Mouse (Mus musculus) forebrain, embryonic 15.5 days (tissue): Measurements from ENCODE around the gene Pnrc1. TPM values are rescaled to one million over a fixed set of nuclear protein-coding genes. Genes with fewer than 3 reads are reported as not detected.
A peak's percentile ranks its signal among the peaks of the same experiment; 100 is the strongest.

Experiments
- ATAC-seq: fragments of 200-750 bp; cut with Nextera tagmentation; replicated peaks from 2 replicates; pipeline ENCODE4 v1.8.0; 2017; ENCODE audit warnings: mild to moderate bottlenecking, moderate TSS enrichment, moderate library complexity
- H3K27ac ChIP-seq: fragments of 300-500 bp; sonication (generic); replicated peaks from 2 replicates; pipeline ENCODE4 v1.5.1; 2015; ENCODE audit warnings: mild to moderate bottlenecking, inconsistent platforms
- H3K27me3 ChIP-seq: fragments of 300-500 bp; sonication (generic); 2 replicates; pipeline ENCODE4 v1.6.1; 2015; ENCODE audit warnings: inconsistent platforms
- H3K36me3 ChIP-seq: fragments of 300-500 bp; sonication (generic); 2 replicates; pipeline ENCODE4 v1.6.1; 2015; ENCODE audit warnings: mild to moderate bottlenecking, inconsistent platforms
- H3K4me1 ChIP-seq: fragments of 300-500 bp; sonication (generic); 2 replicates; pipeline ENCODE4 v1.6.1; 2015; ENCODE audit warnings: inconsistent platforms
- H3K4me2 ChIP-seq: fragments of 300-500 bp; sonication (generic); replicated peaks from 2 replicates; pipeline ENCODE4 v1.6.1; 2015; ENCODE audit warnings: mild to moderate bottlenecking, inconsistent platforms
- H3K4me3 ChIP-seq: fragments of 300-500 bp; sonication (generic); 2 replicates; pipeline ENCODE4 v1.5.1; 2015; ENCODE audit warnings: mild to moderate bottlenecking, inconsistent platforms
- H3K9ac ChIP-seq: fragments of 300-500 bp; sonication (generic); replicated peaks from 2 replicates; pipeline ENCODE4 v1.6.1; 2015; ENCODE audit warnings: mild to moderate bottlenecking, inconsistent platforms
- H3K9me3 ChIP-seq: fragments of 300-500 bp; sonication (generic); 2 replicates; pipeline ENCODE4 v1.6.1; 2016; ENCODE audit warnings: inconsistent platforms
- WGBS: fragments of 180-500 bp; shearing (Covaris S2); methylation state at CpG from one replicate; pipeline ENCODE4 v1.1.7; 2015; ENCODE audit warnings: mixed read lengths; 5-methylcytosine and 5-hydroxymethylcytosine counted together
- polyA plus RNA-seq: library from polyadenylated mRNA; unstranded; fragments of >200 nt; fragmentation: Nextera tagmentation; extraction: Ambion mirVana; gene quantifications from 2 replicates; pipeline ENCODE4 v1.2.1, GENCODE M21; 2015

The Pnrc1 gene
- polyA plus RNA-seq, 1 experiment from 2014 or later = 97.1 TPM

DNA sequence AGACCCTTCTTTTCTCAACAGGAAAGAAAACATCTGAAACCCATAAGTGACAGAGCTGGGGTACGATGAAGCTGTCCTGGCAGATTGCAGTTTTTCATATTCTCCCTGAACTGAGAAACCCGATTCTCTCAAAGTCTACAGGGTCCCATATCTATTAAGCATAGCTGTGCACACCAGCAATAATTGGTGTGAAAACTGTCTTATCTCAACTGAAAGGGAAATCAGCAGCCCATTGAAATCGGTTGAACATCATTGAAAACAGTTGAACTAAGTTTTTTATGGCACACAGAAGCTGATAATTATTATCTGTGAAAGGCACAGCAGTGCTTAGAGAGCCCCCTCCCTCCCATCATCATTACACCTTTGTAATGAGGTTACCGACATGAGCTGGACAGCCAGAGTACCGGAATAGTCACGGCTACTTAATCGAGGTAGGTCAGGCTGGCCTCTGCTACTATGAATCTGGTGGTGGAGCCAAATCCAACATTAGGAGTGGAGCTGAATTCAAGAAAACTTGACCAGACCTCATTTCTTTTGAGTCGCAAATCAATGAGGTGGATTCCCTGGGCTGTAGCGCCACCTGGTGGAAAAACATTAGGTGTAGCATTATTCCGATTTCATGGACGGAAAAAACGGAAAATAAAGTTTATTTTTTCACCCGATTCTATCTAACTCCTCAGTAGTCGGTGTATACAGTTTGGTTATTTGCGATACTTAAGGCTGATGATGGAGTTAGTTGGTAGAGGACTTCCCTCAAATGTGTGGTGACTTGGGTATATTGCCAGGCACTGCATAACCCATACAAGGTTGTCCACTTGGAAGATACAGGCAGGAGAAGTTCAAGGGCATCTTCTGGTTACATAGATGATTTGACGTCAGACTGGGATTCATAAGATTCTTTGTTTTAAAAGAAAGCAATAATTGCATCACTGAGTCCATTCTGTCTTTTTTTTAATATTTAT lies 2.7 kb upstream of the Pnrc1 start:
- no peak overlapping the region for H3K4me3 ChIP-seq
- no peaks in the 10 kb centered on the region for H3K9me3 ChIP-seq
- 24% methylated on average over 16 of the region's 16 CpGs for WGBS
- H3K36me3 ChIP-seq = no peaks in the 10 kb centered on the region
- no peaks in the 10 kb centered on the region for H3K27me3 ChIP-seq
- H3K27ac ChIP-seq = no peak overlapping the region
- H3K9ac ChIP-seq = no peak overlapping the region
- 0 out of 2 replicates have a peak, but pooled peaks have one; percentile 51 for ATAC-seq
- H3K4me1 ChIP-seq = no peaks in the 10 kb centered on the region
- no peak overlapping the region for H3K4me2 ChIP-seq

- Histone ChIP-seq H3K27ac (no peak overlapping the region), H3K4me3 (no peak overlapping the region), H3K4me1 (no peaks in the 10 kb centered on the region), H3K36me3 (no peaks in the 10 kb centered on the region), H3K9me3 (no peaks in the 10 kb centered on the region), H3K9ac (no peak overlapping the region), H3K27me3 (no peaks in the 10 kb centered on the region), H3K4me2 (no peak overlapping the region)
- ATAC-seq = no peak
- WGBS = 64% methylated on average over 4 of the region's 4 CpGs
Measured at GRCm38 (mm10) chr4:33290878-33291277, 915 bp upstream of the Pnrc1 start.

DNA sequence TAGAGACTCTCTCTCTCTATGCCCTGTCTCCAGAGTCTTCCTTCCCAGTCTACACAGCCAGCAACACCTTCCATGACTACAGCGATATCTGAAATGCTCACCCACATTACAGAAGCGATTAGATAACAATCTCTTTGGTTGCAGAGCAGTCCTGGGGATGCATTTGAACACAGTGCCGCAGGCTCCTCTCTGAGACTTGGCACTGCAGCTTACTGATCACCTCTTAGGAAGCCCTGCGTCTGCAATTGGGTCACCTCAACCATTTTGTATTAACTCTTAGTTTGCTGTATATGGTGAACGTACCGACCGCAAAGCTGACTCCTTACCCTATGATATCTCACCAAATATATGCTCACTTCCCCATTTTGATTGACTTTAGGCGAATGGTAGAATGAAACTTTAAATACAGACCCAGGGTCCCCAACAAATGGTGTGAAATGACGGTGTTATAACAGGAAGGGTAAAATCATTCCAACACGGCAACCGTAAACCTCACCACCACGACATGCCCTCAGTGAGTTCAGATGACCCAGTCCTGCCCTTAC lies 785 bp downstream of the Pnrc1 start:
- H3K4me1 ChIP-seq = no peaks in the 10 kb centered on the region
- no peak overlapping the region for H3K4me3 ChIP-seq
- WGBS = 90% methylated on average over 12 of the region's 12 CpGs
- H3K36me3 ChIP-seq = no peaks in the 10 kb centered on the region
- ATAC-seq = no peak
- H3K27me3 ChIP-seq = no peaks in the 10 kb centered on the region
- no peak overlapping the region for H3K4me2 ChIP-seq
- H3K9me3 ChIP-seq = no peaks in the 10 kb centered on the region
- no peak overlapping the region for H3K27ac ChIP-seq
- no peak overlapping the region for H3K9ac ChIP-seq

GRCm38 (mm10) chr4:33285448-33285847 lies 4.5 kb downstream of the Pnrc1 start:
- H3K4me1 ChIP-seq = no peaks in the 10 kb centered on the region
- H3K9me3 ChIP-seq = no peaks in the 10 kb centered on the region
- WGBS = 87% methylated on average over 8 of the region's 8 CpGs
- H3K27me3 ChIP-seq = no peaks in the 10 kb centered on the region
- H3K4me2 ChIP-seq = no peak overlapping the region
- no peak overlapping the region for H3K9ac ChIP-seq
- H3K36me3 ChIP-seq = no peaks in the 10 kb centered on the region
- ATAC-seq = no peak
- H3K4me3 ChIP-seq = no peak overlapping the region
- no peak overlapping the region for H3K27ac ChIP-seq

- Histone ChIP-seq H3K36me3 (no peaks in the 10 kb centered on the region), H3K4me1 (no peaks in the 10 kb centered on the region), H3K9me3 (no peaks in the 10 kb centered on the region), H3K27ac (no peak overlapping the region), H3K27me3 (no peaks in the 10 kb centered on the region), H3K4me3 (no peak overlapping the region), H3K4me2 (no peak overlapping the region), H3K9ac (no peak overlapping the region)
- no peak for ATAC-seq
- 88% methylated on average over 5 of the region's 5 CpGs for WGBS
Measured at GRCm38 (mm10) chr4:33284083-33284880, 5.7 kb downstream of the Pnrc1 start.

DNA sequence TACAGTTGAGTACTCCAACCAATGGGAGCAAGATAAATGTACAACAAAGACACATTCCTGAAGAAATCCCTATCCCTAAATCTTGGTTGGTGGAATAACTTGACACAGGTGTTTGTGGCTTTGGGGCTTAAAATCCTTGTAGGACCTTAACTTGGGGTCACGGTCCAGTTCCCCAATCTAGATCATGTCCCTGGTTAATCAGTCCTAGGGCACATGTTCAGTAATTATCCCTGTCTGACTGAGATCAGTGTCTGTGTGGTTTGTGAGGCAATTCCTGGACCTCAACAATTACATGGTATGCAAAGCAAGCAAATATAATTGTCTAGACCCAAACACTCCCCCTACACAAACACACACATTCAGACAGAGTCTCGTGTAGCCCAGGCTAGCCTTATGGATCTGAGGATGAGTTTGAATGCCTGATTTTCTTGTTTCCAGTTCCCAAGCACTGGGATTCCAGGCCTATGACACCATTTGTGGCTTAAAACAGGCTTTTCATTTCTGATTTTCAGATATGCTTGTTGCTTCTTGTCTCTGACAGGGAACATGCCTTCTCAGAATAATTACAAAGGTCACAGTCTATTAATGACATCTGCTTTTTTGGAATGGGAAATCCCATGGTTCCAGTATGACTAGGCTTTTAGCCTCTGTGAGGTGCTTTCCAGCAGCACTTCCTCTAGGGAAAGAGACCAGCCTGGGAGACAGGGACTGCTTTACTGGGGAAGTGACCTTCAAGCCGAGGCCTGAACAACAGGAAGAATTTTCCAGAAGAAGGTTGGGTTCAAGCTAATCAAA lies 7.9 kb downstream of the Pnrc1 start:
- Histone ChIP-seq H3K9me3 (no peaks in the 10 kb centered on the region), H3K4me3 (no peak overlapping the region), H3K9ac (no peak overlapping the region), H3K4me2 (no peak overlapping the region), H3K4me1 (no peaks in the 10 kb centered on the region), H3K36me3 (no peaks in the 10 kb centered on the region), H3K27me3 (no peaks in the 10 kb centered on the region), H3K27ac (no peak overlapping the region)
- no peak for ATAC-seq
- WGBS = 88% methylated on average over 3 of the region's 3 CpGs

DNA sequence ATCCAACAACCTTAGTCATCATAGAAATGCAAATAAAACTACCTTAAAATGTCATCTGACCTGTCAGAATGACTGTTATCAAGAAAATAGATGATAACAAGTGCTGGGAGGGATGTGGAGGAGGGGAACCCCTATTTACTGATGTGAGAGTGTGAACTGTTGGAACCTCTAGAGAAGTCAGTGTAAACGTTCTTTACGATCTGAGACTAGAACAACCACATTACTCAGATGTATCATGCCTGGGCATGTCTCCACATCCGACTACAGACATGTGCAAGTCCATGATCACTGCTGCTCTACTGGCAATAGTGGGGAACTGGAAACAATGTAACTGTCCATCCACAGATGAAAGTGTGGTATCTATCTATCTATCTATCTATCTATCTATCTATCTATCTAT lies 16.5 kb downstream of the Pnrc1 start:
- H3K4me1 ChIP-seq = no peaks in the 10 kb centered on the region
- no peaks in the 10 kb centered on the region for H3K27me3 ChIP-seq
- H3K4me2 ChIP-seq = no peak overlapping the region
- H3K27ac ChIP-seq = no peak overlapping the region
- 85% methylated on average over 3 of the region's 3 CpGs for WGBS
- no peak overlapping the region for H3K4me3 ChIP-seq
- H3K9ac ChIP-seq = no peak overlapping the region
- ATAC-seq = no peak
- H3K36me3 ChIP-seq = no peaks in the 10 kb centered on the region
- no peaks in the 10 kb centered on the region for H3K9me3 ChIP-seq

DNA sequence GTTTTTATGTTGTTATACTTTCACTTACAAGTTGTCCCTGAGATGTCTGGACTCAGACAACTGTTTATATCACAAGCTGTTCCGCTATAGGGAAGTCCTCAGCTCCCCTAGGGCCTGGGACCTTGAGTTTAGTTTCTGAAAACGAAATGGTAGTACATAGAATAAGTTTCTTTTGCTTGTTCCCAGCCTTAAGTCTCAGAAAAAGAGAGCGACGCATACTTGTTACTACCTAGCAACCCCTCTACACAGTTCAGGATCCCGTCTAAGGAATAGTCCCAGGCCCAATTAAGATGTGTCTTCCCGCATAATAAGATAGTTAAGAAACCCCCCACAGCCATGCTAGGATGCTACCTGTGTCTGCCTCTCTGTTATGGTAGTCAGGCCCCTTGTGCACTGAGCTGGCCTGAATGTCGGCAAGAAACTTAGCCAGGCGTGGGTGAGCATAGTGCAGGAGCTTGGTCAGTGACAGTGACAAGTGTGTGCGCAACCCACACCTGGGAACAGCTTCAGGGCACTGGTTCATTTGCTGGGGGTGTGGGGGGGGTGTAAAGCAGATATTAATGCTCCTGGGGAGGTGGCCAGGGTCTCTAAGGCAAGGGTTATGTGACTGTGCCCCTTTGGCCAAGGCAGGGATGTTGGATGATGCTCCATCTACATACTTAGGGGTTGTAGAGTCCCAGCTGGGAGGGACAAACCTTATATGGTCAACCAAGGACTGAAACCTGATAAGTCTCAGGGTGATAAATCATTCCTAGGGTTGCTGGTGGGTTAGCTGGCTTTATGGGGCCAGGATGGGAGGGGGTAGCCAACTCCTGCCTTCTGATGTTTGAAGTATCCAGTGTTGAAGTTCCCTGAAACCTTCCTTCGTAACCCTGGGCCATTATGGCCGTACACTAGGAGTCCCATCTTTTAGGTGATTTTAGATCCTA lies 19.3 kb downstream of the Pnrc1 start:
- Histone ChIP-seq H3K4me3 (no peak overlapping the region), H3K9ac (no peak overlapping the region), H3K9me3 (no peaks in the 10 kb centered on the region), H3K4me2 (no peak overlapping the region), H3K27me3 (no peaks in the 10 kb centered on the region), H3K27ac (no peak overlapping the region), H3K36me3 (no peaks in the 10 kb centered on the region), H3K4me1 (no peaks in the 10 kb centered on the region)
- no peak for ATAC-seq
- 82% methylated on average over 11 of the region's 11 CpGs for WGBS

DNA sequence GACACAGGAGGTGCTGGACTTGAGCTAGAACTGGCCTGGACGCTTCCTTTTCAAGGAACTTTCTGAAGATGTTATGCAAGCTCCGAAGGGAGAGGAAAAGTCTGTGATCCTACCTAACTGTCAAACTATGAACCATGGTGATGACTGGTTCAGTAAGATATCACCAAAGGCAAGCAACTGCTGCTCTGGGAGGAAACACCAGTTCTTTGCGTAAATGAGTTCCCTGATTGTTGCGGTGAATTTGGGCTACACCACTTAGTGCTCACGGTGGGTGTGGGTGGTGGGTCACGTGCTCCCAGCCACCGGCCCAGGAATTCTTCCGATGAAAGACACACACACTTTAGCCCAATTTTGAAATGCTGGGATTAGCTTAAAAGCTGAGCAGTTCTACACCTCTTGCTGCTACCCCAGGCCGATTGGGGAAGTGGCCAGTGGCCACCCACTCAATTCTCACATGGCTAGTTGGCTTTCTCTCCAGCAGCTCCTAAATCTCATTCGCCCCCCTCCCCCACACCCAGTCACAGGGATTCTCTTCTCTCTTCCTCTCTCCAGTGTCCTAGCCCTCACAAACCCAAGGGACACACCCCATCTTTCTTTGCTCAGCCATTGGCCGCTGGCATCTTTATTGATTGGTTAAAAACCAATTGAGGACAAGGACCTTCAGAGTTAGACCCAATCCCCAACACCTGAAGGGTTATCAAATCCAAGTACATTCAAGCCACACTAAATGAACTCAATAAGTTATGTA lies 24.8 kb downstream of the Pnrc1 start:
- no peaks in the 10 kb centered on the region for H3K4me1 ChIP-seq
- no peak overlapping the region for H3K4me3 ChIP-seq
- no peak overlapping the region for H3K9ac ChIP-seq
- H3K4me2 ChIP-seq = no peak overlapping the region
- WGBS = 87% methylated on average over 11 of the region's 11 CpGs
- no peaks in the 10 kb centered on the region for H3K9me3 ChIP-seq
- H3K27me3 ChIP-seq = no peaks in the 10 kb centered on the region
- H3K27ac ChIP-seq = no peak overlapping the region
- no peaks in the 10 kb centered on the region for H3K36me3 ChIP-seq
- no peak for ATAC-seq

DNA sequence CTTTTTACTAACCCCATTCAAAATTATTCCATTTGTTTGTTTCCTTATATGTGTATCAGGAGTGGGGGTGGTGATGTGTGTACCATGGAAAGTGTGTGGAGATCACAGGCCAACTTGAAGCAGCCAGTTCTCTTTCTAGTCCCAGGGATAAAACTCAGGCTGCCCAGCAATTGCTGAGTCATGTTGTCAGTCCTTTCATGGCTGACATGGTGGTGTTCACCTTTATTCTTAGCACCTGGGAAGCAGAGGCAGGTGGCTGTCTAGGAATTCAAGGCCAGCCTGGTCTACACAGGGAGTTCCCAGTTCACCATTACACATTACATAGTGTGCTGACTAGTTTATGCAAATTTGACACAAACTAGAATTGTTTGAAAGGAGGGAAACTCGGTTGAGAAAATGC lies 27.1 kb downstream of the Pnrc1 start:
- Histone ChIP-seq H3K4me1 (no peaks in the 10 kb centered on the region), H3K27me3 (no peaks in the 10 kb centered on the region), H3K9ac (no peak overlapping the region), H3K36me3 (no peaks in the 10 kb centered on the region), H3K9me3 (no peaks in the 10 kb centered on the region), H3K4me3 (no peak overlapping the region), H3K27ac (no peak overlapping the region), H3K4me2 (no peak overlapping the region)
- ATAC-seq = no peak
- 64% methylated on average over 1 of the region's 1 CpGs for WGBS
